Mouse (Mus musculus) olfactory bulb, adult 2 months (tissue): ENCODE results near the gene Hist1h2br.
"Not testable (repeated sequence)": the region's sequence is repeated elsewhere in the genome, so short reads cannot be mapped to it uniquely, and the experiment has no call there.

Experiments
- CTCF ChIP-seq: fragments of 200-500 bp; IDR thresholded peaks from 2 replicates; pipeline ENCODE4 v1.5.1; 2012; ENCODE audit warnings: low read depth, mild to moderate bottlenecking, low read length, moderate library complexity; ENCODE audit not compliant: insufficient read depth
- POLR2A ChIP-seq: fragments of 200-500 bp; IDR thresholded peaks from 2 replicates; pipeline ENCODE4 v1.6.1; 2012; ENCODE audit warnings: mild to moderate bottlenecking, low read depth, low read length, moderate library complexity; ENCODE audit not compliant: insufficient read depth

DNA sequence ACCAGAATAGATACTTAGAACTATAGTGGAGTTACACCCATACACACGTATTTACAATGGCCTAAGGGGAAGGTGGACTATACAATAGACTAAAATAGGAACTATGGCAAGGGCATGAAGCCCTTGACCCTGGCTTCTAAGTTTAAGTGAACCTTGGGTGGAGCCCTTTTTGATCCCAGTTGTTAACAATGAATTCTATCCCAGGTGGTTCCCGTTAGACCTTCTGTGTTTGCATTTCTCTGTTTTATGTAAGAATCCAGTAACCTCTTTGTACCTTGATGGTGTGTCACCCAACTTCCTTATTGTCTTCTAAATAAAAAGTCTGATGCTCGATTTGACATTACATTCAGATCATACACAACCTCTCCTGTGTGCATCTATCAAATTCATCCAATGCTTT is 32.0 kb downstream of the Hist1h2br start:
- not testable (repeated sequence) for TF ChIP-seq CTCF, POLR2A
